Mouse (Mus musculus) C2C12 (cell line): ENCODE measurements around the gene Fads3.

Source experiments
- CEBPB ChIP-seq: IDR thresholded peaks from one replicate; pipeline ENCODE4 v1.6.1; 2011; ENCODE audit warnings: low read depth, mild to moderate bottlenecking, control low read depth, moderate library complexity
- CTCF ChIP-seq: IDR thresholded peaks from one replicate; pipeline ENCODE4 v1.5.1; 2011; ENCODE audit not compliant: control insufficient read depth, insufficient read depth, insufficient read length
- MYOD1 ChIP-seq: IDR thresholded peaks from one replicate; pipeline ENCODE4 v1.6.1; 2011; ENCODE audit warnings: low read depth; ENCODE audit not compliant: control insufficient read depth, insufficient read length
- USF1 ChIP-seq: IDR thresholded peaks from one replicate; pipeline ENCODE4 v1.6.1; 2011; ENCODE audit warnings: low read depth, mild to moderate bottlenecking, control low read depth, moderate library complexity

DNA sequence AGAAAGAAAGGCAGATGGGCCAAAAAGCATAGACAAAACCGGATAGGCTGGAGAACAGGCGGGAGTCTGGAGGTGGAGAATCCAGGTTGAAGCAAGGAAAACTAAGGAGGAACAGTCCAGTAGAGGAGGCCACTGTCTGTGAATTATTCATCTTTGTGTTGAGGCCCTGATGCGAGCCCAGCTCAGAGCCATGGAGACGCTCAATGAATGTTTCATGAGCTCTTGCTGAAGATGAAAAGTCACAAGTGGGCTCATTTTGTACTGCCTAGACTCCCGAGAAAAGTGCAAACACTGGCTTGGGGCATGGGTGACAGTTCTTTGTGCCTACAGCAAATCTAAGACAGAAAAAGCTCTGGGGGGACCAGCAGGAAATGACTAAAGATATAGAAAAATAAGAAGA is 56.5 kb downstream of the Fads3 start:
- TF ChIP-seq USF1 (no peak), CTCF (no peak), CEBPB (no peak), MYOD1 (no peak)
